ENCODE assay signal across 9 mouse cellular contexts in genomic region chr1:84881248-84882065, GRCm38 (mm10). TPM values are rescaled to one million over a fixed set of nuclear protein-coding genes. Genes with fewer than 3 reads are reported as not detected.
DNase-seq lines count a peak whose midpoint lies in the region; ATAC-seq and TF ChIP-seq lines count a peak whose summit lies in the region.
"Had no signal": no experiment of that assay in that cellular context is flagged by ENCODE, and none has a peak within 500 bp of the region (broad histone marks: within the 10 kb centered on the region; RNA-seq: fewer than 3 reads in every experiment).

No protein-coding gene starts in this region.

- 60% methylated on average over 11 of the region's 11 CpGs for WGBS in heart, adult 2 months
- 78% methylated on average over 11 of the region's 11 CpGs for WGBS in small intestine, adult 2 months
- WGBS in neural tube, embryonic 15.5 days, result 68% methylated on average over 11 of the region's 11 CpGs

- TF ChIP-seq POLR2A in heart, adult 2 months (IDR thresholded peaks at IDR 0.05; ENCODE audit: insufficient read depth, low read depth, low read length), result no peak
- TF ChIP-seq POLR2A in testis, adult 2 months (IDR thresholded peaks at IDR 0.05; ENCODE audit: control insufficient read depth, low read depth, low read length), result no peak
- TF ChIP-seq POLR2A in small intestine, adult 2 months (IDR thresholded peaks at IDR 0.05; ENCODE audit: low read depth, low read length), result no peak

- intact Hi-C loops in heart, adult 2 months (cut with DNase I), result no loop called here
- intact Hi-C loops in heart, postnatal 25 days (cut with DNase I), result no loop called here

- H3K4me3 ChIP-seq in heart, adult 2 months, result no peak overlapping the region
- no peak overlapping the region for H3K4me3 ChIP-seq in testis, adult 2 months (ENCODE audit: control insufficient read depth, low read depth, low read length)
- no peak overlapping the region for H3K4me3 ChIP-seq in small intestine, adult 2 months (ENCODE audit: low read depth, low read length)
- H3K4me3 ChIP-seq in neural tube, embryonic 15.5 days (replicated peaks), result no peak overlapping the region

- peak; percentile 53 for TF ChIP-seq CTCF in heart, adult 2 months (IDR thresholded peaks at IDR 0.05)
- TF ChIP-seq CTCF in testis, adult 2 months (IDR thresholded peaks at IDR 0.05; ENCODE audit: control insufficient read depth, insufficient read depth, insufficient replicate concordance, low read depth, low read length), result peak; percentile 29; the same call in 1 of the 2 replicates
- peak; percentile 31; the same call in 1 of the 2 replicates for TF ChIP-seq CTCF in small intestine, adult 2 months (IDR thresholded peaks at IDR 0.05; ENCODE audit: extremely low read depth, insufficient read length, insufficient replicate concordance, low read depth, low read length)

- H3K9me3 ChIP-seq in neural tube, embryonic 15.5 days (replicated peaks), result no peaks in the 10 kb centered on the region

- H3K27me3 ChIP-seq in heart, adult 2 months (ENCODE audit: control insufficient read depth, insufficient read depth, low read length), result no peaks in the 10 kb centered on the region
- no peaks in the 10 kb centered on the region for H3K27me3 ChIP-seq in testis, adult 2 months (ENCODE audit: control insufficient read depth, insufficient read depth, low read length)
- H3K27me3 ChIP-seq in small intestine, adult 2 months (ENCODE audit: control insufficient read depth, insufficient read depth, low read length), result no peaks in the 10 kb centered on the region
- no peaks in the 10 kb centered on the region for H3K27me3 ChIP-seq in neural tube, embryonic 15.5 days (replicated peaks)

- no peaks in the 10 kb centered on the region for H3K36me3 ChIP-seq in heart, adult 2 months (ENCODE audit: control insufficient read depth, insufficient read depth, low read length)
- H3K36me3 ChIP-seq in testis, adult 2 months (ENCODE audit: control insufficient read depth, insufficient read depth, low read length), result no peaks in the 10 kb centered on the region
- no peaks in the 10 kb centered on the region for H3K36me3 ChIP-seq in small intestine, adult 2 months (ENCODE audit: control insufficient read depth, insufficient read depth, low read length)
- no peaks in the 10 kb centered on the region for H3K36me3 ChIP-seq in neural tube, embryonic 15.5 days

- no peaks in the 10 kb centered on the region for H3K4me1 ChIP-seq in heart, adult 2 months (ENCODE audit: control insufficient read depth, insufficient read depth, low read length)
- H3K4me1 ChIP-seq in testis, adult 2 months (ENCODE audit: control insufficient read depth, insufficient read depth, low read length), result peaks cover 2% of the 10 kb centered on the region; the same call in 1 of the 2 replicates
- H3K4me1 ChIP-seq in small intestine, adult 2 months (ENCODE audit: control insufficient read depth, insufficient read depth, insufficient read length, low read length), result no peaks in the 10 kb centered on the region
- H3K4me1 ChIP-seq in neural tube, embryonic 15.5 days, result no peaks in the 10 kb centered on the region

- no peak overlapping the region for H3K4me2 ChIP-seq in neural tube, embryonic 15.5 days

- DNase-seq in heart, adult 2 months, result peak in 1 of 2 experiments; percentile 10
- no peak for DNase-seq in heart, postnatal 25 days (ENCODE audit: low spot score)
- no peak for DNase-seq in testis, postnatal 10 days (ENCODE audit: low spot score)
- peak; percentile 53 to 72 for DNase-seq in frontal cortex, adult 2 months (ENCODE audit: extremely low spot score in 1 of 2, low spot score in 1 of 2)
- no peak for DNase-seq in cerebellum, postnatal 10 days
- DNase-seq: lung, adult 18-20 months had no signal

- H3K27ac ChIP-seq in heart, adult 2 months, result no peak overlapping the region
- H3K27ac ChIP-seq in testis, adult 2 months (ENCODE audit: control insufficient read depth, insufficient read depth, low read depth, low read length), result 0 out of 2 replicates have a peak overlapping the region, but pooled peaks have one; percentile 56
- H3K27ac ChIP-seq in small intestine, adult 2 months (ENCODE audit: insufficient read depth, low read depth, low read length), result no peak overlapping the region
- H3K27ac ChIP-seq in neural tube, embryonic 15.5 days (replicated peaks), result no peak overlapping the region

- no peak for TF ChIP-seq EP300 in heart, adult 2 months (IDR thresholded peaks at IDR 0.05; ENCODE audit: insufficient read depth, low read depth, low read length)

- ATAC-seq in neural tube, embryonic 15.5 days (ENCODE audit: low FRiP score), result no peak

- no peak overlapping the region for H3K9ac ChIP-seq in heart, adult 2 months (ENCODE audit: low read depth, low read length)
- no peak overlapping the region for H3K9ac ChIP-seq in neural tube, embryonic 15.5 days (replicated peaks)

- H3K79me2 ChIP-seq in heart, adult 2 months (replicated peaks; ENCODE audit: control insufficient read depth, insufficient read depth, low read length), result no peaks in the 10 kb centered on the region

RNA-seq across cellular contexts. Expression of gene Trip12, which starts 41.1 kb away (rescaled TPM):
- total RNA-seq in heart, adult 2 months (2021), result 100 to 1,000 TPM; 177 to 205 TPM
- 26.9 and 59.0 TPM in 2 replicates for polyA plus RNA-seq in heart, adult 2 months (2012; rRNA removed)
- 100 to 1,000 TPM; 185 to 203 TPM for total RNA-seq in heart, postnatal 25 days (2021)
- 214 and 242 TPM in 2 replicates for polyA plus RNA-seq in testis, adult 2 months (2012; rRNA removed)
- 80.3 and 91.5 TPM in 2 replicates for polyA plus RNA-seq in frontal cortex, adult 2 months (2012; rRNA removed)
- polyA plus RNA-seq in small intestine, adult 2 months (2012; rRNA removed), result 2.6 and 8.7 TPM in 2 replicates
- polyA plus RNA-seq in neural tube, embryonic 15.5 days (2015; fragmentation: Nextera tagmentation; extraction: Ambion mirVana), result 37.3 and 42.0 TPM in 2 replicates

RNA-seq across cellular contexts. Expression of gene Fbxo36, which starts 41.8 kb away (rescaled TPM):
- 1 to 10 TPM; 1.5 to 2.7 TPM for total RNA-seq in heart, adult 2 months (2021)
- 2.5 and 2.9 TPM in 2 replicates for polyA plus RNA-seq in heart, adult 2 months (2012; rRNA removed)
- 1 to 10 TPM in 1 of 2 experiments, under 1 TPM in 1; 0.98 to 1.7 TPM for total RNA-seq in heart, postnatal 25 days (2021)
- 195 and 201 TPM in 2 replicates for polyA plus RNA-seq in testis, adult 2 months (2012; rRNA removed)
- 7.4 and 8.4 TPM in 2 replicates for polyA plus RNA-seq in frontal cortex, adult 2 months (2012; rRNA removed)
- 2.3 and 3.1 TPM in 2 replicates for polyA plus RNA-seq in small intestine, adult 2 months (2012; rRNA removed)
- 4.5 and 5.4 TPM in 2 replicates for polyA plus RNA-seq in neural tube, embryonic 15.5 days (2015; fragmentation: Nextera tagmentation; extraction: Ambion mirVana)

RNA-seq across cellular contexts. Expression of gene Slc16a14, which starts 53.5 kb away (rescaled TPM):
- total RNA-seq in heart, adult 2 months (2021), result under 1 TPM; 0.23 to 0.48 TPM
- polyA plus RNA-seq in heart, adult 2 months (2012; rRNA removed), result 0.10 and 0.15 TPM in 2 replicates
- total RNA-seq in heart, postnatal 25 days (2021), result under 1 TPM in 1 of 2 experiments, not detected in 1; 0.62 TPM
- 1.1 and 1.8 TPM in 2 replicates for polyA plus RNA-seq in testis, adult 2 months (2012; rRNA removed)
- polyA plus RNA-seq in frontal cortex, adult 2 months (2012; rRNA removed), result 6.9 and 8.0 TPM in 2 replicates
- 0.04 TPM in 1 of 2 replicates, not detected in the other for polyA plus RNA-seq in small intestine, adult 2 months (2012; rRNA removed)
- 10.4 and 11.0 TPM in 2 replicates for polyA plus RNA-seq in neural tube, embryonic 15.5 days (2015; fragmentation: Nextera tagmentation; extraction: Ambion mirVana)

Comparison
In these comparisons a context has a peak if more than half of its experiments do, and no peak if none do; other contexts are left out.
1. DNase-seq: peak in frontal cortex, adult 2 months (2 of 2); none in heart, postnatal 25 days (single experiment), testis, postnatal 10 days (single experiment) and cerebellum, postnatal 10 days (0 of 2).
2. RNA of gene Fbxo36, which starts 41.8 kb away (polyA plus RNA-seq): 195 to 201 TPM in testis, adult 2 months; 7.4 to 8.4 TPM in frontal cortex, adult 2 months, 4.5 to 5.4 TPM in neural tube, embryonic 15.5 days, 2.3 to 3.1 TPM in small intestine, adult 2 months and 2.5 to 2.9 TPM in heart, adult 2 months; every median in the first group is over 10 times any median in the second.
3. Peak in every context shown above with its lines, with median percentiles within 50 percentile points of each other: CTCF ChIP-seq.